Mouse (Mus musculus): Measurements from ENCODE around the gene Fiz1. TPM values are rescaled to one million over a fixed set of nuclear protein-coding genes. Genes with fewer than 3 reads are reported as not detected.

Fiz1 gene
- polyA plus RNA-seq, 1 experiment from 2014 or later = 10.1 TPM

DNA sequence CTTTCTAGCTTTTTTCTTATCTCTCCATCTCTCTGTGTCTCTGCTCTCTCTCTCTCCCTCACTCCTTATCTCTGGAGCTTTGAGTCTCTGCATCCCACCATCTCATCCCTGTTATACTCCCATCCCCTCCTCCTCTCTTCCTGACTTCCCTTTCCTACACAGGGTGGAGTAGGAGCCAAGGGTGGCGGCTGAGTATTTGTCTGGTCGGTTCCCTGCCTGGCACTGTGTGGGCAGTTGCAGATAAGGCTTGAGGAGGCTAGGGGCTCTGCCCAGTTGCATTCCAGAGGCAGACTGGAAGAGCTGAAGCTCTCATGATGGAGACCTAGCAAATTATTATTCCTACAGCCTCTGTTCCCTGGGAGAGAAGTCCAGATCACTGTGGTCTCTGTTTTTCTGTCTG is 26.2 kb downstream of the Fiz1 start:
- H3K9me3 ChIP-seq (ENCODE audit: low read length) = no peaks in the 10 kb centered on the region
- DNase-seq = no peak
- TF ChIP-seq EP300 (IDR thresholded peaks at IDR 0.05; ENCODE audit: low read depth) = no peak
- no peak for TF ChIP-seq CTCF (IDR thresholded peaks at IDR 0.05; ENCODE audit: low read depth)
- no peak overlapping the region for H3K4me3 ChIP-seq (ENCODE audit: low read depth, low read length)
- no peaks in the 10 kb centered on the region for H3K4me1 ChIP-seq (ENCODE audit: insufficient read depth)
- no peaks in the 10 kb centered on the region for H3K36me3 ChIP-seq (replicated peaks; ENCODE audit: insufficient read depth, low read length)
- H3K27ac ChIP-seq (ENCODE audit: low read depth) = no peak overlapping the region
- ATAC-seq = no peak
- WGBS (ENCODE audit: insufficient replicate concordance) = 43% methylated on average over 2 of the region's 2 CpGs
- H3K4me2 ChIP-seq (ENCODE audit: low read depth, low read length) = no peak overlapping the region
- H3K27me3 ChIP-seq (ENCODE audit: insufficient read depth, low read length) = no peaks in the 10 kb centered on the region
- no peak overlapping the region for H3K9ac ChIP-seq (replicated peaks)

DNA sequence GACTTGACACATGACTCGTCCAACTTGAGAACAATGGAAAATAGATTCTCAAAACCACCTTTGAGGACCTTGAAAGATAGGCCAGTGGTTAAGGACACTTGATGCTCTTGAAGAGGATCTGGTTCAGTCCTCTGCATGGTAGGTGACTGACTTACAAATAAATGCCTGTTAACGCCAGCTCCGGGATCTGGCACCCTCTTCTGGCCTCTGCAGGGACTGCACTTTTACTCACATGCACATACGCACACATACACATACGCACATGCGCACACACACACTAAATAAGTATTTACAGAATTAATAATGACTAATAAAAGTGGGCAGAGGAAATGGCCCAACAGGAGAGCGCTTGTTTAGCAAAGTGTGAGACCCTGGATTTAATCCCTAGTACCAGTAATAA is 37.7 kb downstream of the Fiz1 start:
- no peaks in the 10 kb centered on the region for H3K36me3 ChIP-seq (replicated peaks; ENCODE audit: insufficient read depth, low read length)
- WGBS (ENCODE audit: insufficient replicate concordance) = 83% methylated on average over 7 of the region's 7 CpGs
- H3K4me2 ChIP-seq (ENCODE audit: low read depth, low read length) = no peak overlapping the region
- peak; percentile 29 for TF ChIP-seq CTCF (IDR thresholded peaks at IDR 0.05; ENCODE audit: low read depth)
- TF ChIP-seq EP300 (IDR thresholded peaks at IDR 0.05; ENCODE audit: low read depth) = no peak
- no peak overlapping the region for H3K4me3 ChIP-seq (ENCODE audit: low read depth, low read length)
- no peaks in the 10 kb centered on the region for H3K9me3 ChIP-seq (ENCODE audit: low read length)
- no peaks in the 10 kb centered on the region for H3K27me3 ChIP-seq (ENCODE audit: insufficient read depth, low read length)
- DNase-seq (no peak), ATAC-seq (no peak)
- H3K4me1 ChIP-seq (ENCODE audit: insufficient read depth) = no peaks in the 10 kb centered on the region
- no peak overlapping the region for H3K9ac ChIP-seq (replicated peaks)
- no peak overlapping the region for H3K27ac ChIP-seq (ENCODE audit: low read depth)

DNA sequence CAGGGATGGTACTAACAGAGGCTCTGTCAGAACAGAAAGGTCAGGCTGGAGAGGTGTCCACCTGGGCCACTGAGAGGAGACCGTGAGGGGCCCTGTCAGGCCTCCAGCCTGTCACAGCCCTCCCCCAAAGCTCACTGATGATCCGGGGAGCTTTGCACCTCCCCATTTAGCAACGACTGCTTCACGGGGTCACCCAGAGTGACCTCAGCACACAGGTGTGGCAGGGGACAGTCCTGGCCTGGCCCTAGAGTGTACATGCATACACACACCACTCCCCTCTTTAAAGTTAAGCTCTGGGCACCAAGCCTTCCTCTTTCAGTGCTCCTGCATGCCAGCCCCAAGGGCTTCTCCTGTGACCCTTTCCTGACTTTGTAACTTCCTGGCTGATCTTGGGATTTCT is 39.0 kb downstream of the Fiz1 start:
- H3K27ac ChIP-seq (ENCODE audit: low read depth) = no peak overlapping the region
- 67% methylated on average over 4 of the region's 4 CpGs for WGBS (ENCODE audit: insufficient replicate concordance)
- TF ChIP-seq EP300 (IDR thresholded peaks at IDR 0.05; ENCODE audit: low read depth) (no peak), CTCF (IDR thresholded peaks at IDR 0.05; ENCODE audit: low read depth) (no peak)
- H3K27me3 ChIP-seq (ENCODE audit: insufficient read depth, low read length) = no peaks in the 10 kb centered on the region
- DNase-seq (no peak), ATAC-seq (no peak)
- no peak overlapping the region for H3K4me3 ChIP-seq (ENCODE audit: low read depth, low read length)
- H3K4me1 ChIP-seq (ENCODE audit: insufficient read depth) = no peaks in the 10 kb centered on the region
- H3K9me3 ChIP-seq (ENCODE audit: low read length) = no peaks in the 10 kb centered on the region
- H3K36me3 ChIP-seq (replicated peaks; ENCODE audit: insufficient read depth, low read length) = no peaks in the 10 kb centered on the region
- H3K4me2 ChIP-seq (ENCODE audit: low read depth, low read length) = no peak overlapping the region
- H3K9ac ChIP-seq (replicated peaks) = no peak overlapping the region

DNA sequence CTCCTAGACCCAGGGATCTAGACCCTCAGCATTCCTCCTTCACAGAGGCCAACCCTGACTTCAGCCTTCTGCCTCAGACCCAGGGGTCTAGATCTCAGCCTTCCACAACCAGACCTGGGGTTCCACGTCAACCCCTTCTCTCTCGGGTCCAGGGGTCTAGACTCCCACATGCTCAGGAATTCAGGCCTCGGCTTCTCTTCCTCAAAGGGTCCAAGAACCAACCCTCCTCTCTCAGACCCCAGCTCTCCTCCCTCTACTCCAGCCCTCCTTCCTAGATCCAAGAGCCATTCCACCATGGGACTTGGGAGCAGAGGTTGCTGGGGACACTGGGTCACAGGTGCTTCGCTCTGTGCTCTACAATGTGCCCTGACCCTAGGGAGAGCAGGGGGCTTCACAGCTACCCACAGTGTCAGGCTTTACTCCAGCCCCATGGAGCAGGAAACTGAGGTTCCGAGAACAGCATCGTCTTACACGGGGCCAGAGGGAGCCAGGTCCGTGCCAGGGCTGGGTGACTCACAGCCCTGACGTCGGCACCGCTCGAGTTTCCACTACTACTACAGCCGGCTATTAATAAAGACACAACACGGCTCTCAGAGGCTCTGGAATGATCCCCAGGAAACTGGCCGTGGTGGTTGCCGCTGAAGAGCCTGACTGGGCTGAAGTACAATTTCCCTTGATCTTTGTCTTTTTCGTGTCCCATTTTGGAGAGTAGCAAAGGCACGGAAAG is 42.0 kb downstream of the Fiz1 start:
- H3K9ac ChIP-seq (replicated peaks) = no peak overlapping the region
- H3K36me3 ChIP-seq (replicated peaks; ENCODE audit: insufficient read depth, low read length) = no peaks in the 10 kb centered on the region
- no peaks in the 10 kb centered on the region for H3K27me3 ChIP-seq (ENCODE audit: insufficient read depth, low read length)
- H3K4me1 ChIP-seq (ENCODE audit: insufficient read depth) = no peaks in the 10 kb centered on the region
- WGBS (ENCODE audit: insufficient replicate concordance) = 48% methylated on average over 18 of the region's 18 CpGs
- no peaks in the 10 kb centered on the region for H3K9me3 ChIP-seq (ENCODE audit: low read length)
- no peak overlapping the region for H3K27ac ChIP-seq (ENCODE audit: low read depth)
- no peak overlapping the region for H3K4me3 ChIP-seq (ENCODE audit: low read depth, low read length)
- DNase-seq (no peak), ATAC-seq (no peak)
- no peak for TF ChIP-seq CTCF (IDR thresholded peaks at IDR 0.05; ENCODE audit: low read depth)
- no peak for TF ChIP-seq EP300 (IDR thresholded peaks at IDR 0.05; ENCODE audit: low read depth)
- H3K4me2 ChIP-seq (ENCODE audit: low read depth, low read length) = no peak overlapping the region

DNA sequence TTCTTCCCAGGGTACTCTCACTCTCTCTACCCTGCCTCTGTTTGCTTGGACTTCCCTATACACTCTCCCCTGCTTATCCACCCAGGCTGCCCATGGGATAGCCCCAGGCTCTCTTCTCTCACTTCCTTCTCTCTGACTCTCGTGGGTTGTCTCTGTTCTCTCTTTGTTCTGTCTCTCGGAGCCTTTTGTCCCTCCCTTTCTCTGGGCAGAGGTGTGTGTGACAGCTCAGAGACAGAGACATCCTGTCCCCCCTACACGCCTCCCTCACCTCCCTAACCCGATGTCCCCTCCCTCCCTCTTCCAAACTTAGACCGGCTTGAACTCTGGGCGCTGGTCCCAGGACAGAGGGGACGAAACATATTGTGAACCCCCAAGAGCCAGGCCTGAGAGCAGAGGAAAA is 42.8 kb downstream of the Fiz1 start:
- Histone ChIP-seq H3K4me2 (ENCODE audit: low read depth, low read length) (no peak overlapping the region), H3K9me3 (ENCODE audit: low read length) (no peaks in the 10 kb centered on the region), H3K4me3 (ENCODE audit: low read depth, low read length) (no peak overlapping the region), H3K9ac (replicated peaks) (no peak overlapping the region), H3K4me1 (ENCODE audit: insufficient read depth) (no peaks in the 10 kb centered on the region), H3K27me3 (ENCODE audit: insufficient read depth, low read length) (no peaks in the 10 kb centered on the region), H3K36me3 (replicated peaks; ENCODE audit: insufficient read depth, low read length) (no peaks in the 10 kb centered on the region), H3K27ac (ENCODE audit: low read depth) (no peak overlapping the region)
- 31% methylated on average over 7 of the region's 7 CpGs for WGBS (ENCODE audit: insufficient replicate concordance)
- TF ChIP-seq EP300 (IDR thresholded peaks at IDR 0.05; ENCODE audit: low read depth) = no peak
- TF ChIP-seq CTCF (IDR thresholded peaks at IDR 0.05; ENCODE audit: low read depth) = no peak
- ATAC-seq (no peak), DNase-seq (no peak)

DNA sequence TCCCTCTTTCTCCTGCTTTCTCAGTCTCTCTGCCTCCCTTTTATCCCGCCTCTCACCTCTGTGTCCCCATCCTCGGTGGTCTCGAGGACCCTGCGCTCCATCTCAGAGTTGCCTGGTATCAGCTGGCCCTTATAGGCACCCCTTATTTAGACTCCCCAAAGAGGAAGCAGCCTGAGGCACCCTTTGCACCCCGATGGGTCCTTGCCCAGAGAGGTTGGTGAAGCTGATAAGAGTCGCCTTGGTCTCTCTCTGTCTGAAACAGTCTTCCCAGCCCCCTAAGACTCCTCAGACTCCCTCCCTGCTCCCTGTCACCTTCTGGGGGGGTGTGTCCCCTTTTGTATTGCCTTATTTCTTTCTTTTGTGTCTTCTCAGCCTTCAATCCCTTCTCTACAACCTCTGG is 43.4 kb downstream of the Fiz1 start, which contains the start of gene Sbk3:
Gene Sbk3 (minus strand): TSS at position 101 of the 400 bp plus-strand sequence.
- Histone ChIP-seq H3K36me3 (replicated peaks; ENCODE audit: insufficient read depth, low read length) (no peaks in the 10 kb centered on the region), H3K4me1 (ENCODE audit: insufficient read depth) (no peaks in the 10 kb centered on the region), H3K9me3 (ENCODE audit: low read length) (no peaks in the 10 kb centered on the region), H3K4me2 (ENCODE audit: low read depth, low read length) (no peak within 1 kb of the TSS), H3K27me3 (ENCODE audit: insufficient read depth, low read length) (no peaks in the 10 kb centered on the region), H3K27ac (ENCODE audit: low read depth) (no peak within 1 kb of the TSS), H3K9ac (replicated peaks) (no peak within 1 kb of the TSS), H3K4me3 (ENCODE audit: low read depth, low read length) (no peak within 1 kb of the TSS)
- TF ChIP-seq CTCF (IDR thresholded peaks at IDR 0.05; ENCODE audit: low read depth) (no peak), EP300 (IDR thresholded peaks at IDR 0.05; ENCODE audit: low read depth) (no peak)
- ATAC-seq (no peak), DNase-seq (no peak)
- 35% methylated on average over 6 of the region's 6 CpGs for WGBS (ENCODE audit: insufficient replicate concordance)

Data from liver, postnatal 0 days (tissue).